Mouse (Mus musculus): ENCODE measurements around the gene Gfer.
"Not testable (repeated sequence)": the region's sequence is repeated elsewhere in the genome, so short reads cannot be mapped to it uniquely, and the experiment has no call there.

The Gfer gene

DNA sequence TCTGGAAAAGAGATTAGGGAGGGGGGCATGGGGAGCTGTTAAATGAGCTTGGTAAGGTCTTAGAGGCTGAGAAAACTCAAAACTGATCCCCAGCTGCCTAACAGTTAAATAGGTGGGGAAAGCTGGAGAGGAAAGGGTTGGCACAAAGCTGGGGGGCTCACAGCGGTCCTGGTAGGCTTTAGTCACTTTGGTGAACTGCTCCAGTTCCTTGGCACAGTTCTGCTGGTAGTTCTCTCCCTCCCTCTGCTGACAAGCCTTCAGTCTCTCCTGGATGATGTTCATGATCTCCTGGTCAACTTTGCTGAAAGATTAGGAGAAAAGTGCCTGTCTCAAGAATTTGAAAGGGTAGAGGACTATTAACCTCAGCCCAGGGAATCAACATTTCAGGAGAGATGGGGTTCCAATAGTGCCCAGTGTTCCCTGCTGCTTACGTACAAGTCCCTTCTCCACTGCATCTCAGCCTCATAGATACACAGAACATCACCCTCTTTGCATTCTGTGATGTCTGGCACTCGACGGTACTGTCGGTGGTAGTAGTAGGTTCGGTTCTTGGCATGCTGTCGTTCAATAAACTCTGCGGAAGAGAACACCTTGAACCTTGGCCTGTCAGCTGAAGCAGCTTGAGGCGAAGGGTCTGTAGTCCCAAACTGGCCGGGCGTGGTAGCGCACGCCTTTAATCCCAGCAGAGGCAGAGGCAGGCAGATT is 26.4 kb upstream of the Gfer start:
- DNase-seq (ENCODE audit: low read depth): peak; percentile 40

DNA sequence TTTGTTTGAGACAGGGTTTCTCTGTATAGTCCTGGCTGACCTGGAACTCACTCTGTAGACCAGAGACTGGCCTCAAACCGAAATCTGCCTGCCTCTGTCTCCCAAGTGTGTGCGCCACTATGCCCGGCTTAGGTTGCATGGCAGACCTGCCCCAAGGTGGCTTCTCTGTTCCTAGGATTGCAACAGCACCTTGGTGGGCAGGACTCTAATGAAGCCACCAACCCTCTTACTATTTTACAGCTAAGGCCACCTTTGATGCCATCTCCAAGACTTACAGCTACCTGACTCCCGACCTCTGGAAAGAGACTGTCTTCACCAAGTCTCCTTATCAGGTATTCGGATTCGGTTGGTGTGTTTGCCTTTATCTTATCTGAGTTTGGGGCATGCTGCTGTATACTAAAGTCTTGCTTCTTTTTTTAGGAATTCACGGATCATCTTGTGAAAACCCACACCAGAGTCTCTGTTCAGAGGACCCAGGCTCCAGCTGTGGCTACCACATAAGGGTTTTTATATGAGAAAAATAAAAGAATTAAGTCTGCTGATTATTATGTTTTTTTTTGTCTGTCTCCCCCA is 25.5 kb upstream of the Gfer start:
- DNase-seq (ENCODE audit: low read depth): peak; percentile 35

DNA sequence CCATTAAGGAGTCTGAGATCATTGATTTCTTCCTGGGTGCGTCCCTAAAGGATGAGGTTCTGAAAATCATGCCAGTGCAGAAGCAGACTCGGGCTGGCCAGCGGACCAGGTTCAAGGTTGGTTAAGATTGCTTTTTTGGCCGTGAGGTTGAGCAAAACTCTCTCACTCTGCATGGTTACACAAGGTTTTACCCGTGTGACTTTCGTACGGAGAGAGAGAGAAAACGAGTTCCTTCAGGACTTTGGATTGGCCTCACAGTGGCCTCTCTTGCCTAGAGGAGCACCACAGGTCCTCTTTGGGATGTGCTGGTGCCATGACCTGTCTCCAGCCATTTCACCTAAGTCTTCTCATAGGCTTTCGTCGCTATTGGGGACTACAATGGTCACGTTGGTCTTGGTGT is 24.7 kb upstream of the Gfer start:
- peak; percentile 53 for DNase-seq (ENCODE audit: low read depth)

DNA sequence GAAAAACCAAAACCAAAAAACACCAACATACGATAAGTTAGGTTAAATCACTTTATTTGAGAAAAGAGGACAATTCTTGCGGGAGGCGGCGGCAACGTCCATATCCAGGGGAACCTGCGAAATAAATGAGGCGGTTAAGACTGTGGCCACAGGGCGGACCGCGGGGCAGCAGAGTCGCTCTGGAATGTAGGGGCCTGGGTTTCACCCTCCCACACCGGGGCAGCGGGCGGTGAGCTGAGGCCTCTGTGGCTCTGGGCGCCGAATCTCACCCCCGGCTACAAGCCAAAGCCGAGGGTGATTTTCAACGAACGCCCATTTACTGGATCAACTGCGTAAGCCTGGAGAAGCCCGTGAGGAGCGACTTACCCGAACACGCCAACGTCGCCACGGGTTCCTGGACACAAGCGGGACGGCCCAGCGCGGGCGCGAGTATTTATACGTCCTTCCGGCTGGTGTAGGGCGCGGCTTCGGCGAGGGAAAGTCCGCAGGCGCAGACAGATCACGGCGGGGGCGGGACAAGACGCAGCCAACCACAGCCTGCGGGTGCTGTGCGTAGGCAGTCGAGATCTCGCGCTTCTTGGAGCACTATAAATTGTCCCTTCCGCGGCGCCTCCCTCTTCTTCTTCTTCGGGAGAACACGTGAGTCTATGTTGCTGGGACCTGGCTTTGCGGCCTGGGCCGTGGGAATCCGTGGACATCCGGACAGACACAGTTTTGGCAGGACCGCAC is 23.7 kb upstream of the Gfer start:
- DNase-seq (ENCODE audit: low read depth): peak; percentile 98

DNA sequence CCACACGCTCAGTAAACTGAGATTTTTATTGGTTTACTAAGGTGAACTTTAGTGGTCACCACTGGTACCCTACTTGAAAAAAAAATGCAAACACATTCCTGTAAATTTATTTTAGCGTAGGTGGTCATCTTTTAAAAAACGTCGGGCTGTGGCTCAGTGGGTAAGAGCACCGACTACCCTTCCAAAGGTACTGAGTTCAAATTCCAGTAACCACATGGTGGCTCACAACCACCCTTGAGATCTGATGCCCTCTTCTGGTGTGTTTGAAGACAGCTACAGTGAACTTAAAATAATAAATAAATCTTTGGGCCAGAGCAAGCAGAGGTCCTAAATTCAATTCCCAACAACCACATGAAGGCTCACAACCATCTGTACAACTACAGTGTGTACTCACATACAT is 23.0 kb upstream of the Gfer start:
- not testable (repeated sequence) for DNase-seq (ENCODE audit: low read depth)

DNA sequence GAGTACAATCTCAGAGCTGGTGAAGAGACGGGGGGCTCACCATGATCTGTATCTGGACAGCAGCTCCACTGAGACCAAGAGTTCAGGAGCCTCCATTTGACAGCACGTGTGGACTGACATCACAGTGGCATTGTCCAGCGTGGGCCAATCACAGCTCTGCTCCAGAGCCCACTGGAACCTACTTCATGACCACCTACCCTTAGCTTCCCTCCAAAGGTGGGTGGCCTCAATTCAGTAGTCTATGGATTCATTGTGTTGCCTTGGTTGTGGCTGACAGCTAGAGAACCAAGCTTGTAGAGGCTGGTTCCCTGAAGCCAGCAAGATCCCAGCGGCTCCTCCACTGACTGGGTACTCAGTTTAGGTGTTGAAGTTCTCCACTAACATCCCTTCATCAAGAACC is 22.0 kb upstream of the Gfer start, which contains the start of the genes Rnf151 and Rps2:
Gene Rnf151 (minus strand): TSS at position 121 of the 400 bp plus-strand sequence.
Gene Rps2 (plus strand): TSS at position 174 of the 400 bp plus-strand sequence.
- DNase-seq (ENCODE audit: low read depth): no peak

DNA sequence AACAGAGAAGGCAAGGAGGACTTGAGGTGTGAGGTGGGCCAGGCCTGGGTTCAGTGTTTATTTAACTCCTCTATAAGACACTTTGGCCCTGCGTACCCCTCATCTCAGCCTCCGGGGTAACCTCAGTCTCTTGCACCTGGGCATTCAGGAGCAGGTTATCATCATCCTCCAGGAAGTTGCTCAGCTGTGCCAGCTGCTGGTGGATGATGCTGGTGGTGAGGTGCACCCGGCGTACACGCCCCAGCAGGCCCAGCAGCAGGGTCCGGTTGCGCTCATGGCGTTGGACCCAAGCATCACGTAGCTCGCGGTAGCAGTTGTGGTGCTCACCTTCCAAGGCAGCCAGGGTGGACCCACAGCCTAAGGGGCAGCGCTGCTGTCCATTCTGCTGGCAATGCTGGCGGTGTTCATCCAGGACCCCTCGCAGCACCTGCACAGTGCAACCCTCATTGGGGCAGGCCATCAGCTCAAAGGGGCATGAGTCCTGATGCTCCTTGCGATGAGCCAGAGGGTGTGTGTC is 20.3 kb upstream of the Gfer start:
- no peak for DNase-seq (ENCODE audit: low read depth)

DNA sequence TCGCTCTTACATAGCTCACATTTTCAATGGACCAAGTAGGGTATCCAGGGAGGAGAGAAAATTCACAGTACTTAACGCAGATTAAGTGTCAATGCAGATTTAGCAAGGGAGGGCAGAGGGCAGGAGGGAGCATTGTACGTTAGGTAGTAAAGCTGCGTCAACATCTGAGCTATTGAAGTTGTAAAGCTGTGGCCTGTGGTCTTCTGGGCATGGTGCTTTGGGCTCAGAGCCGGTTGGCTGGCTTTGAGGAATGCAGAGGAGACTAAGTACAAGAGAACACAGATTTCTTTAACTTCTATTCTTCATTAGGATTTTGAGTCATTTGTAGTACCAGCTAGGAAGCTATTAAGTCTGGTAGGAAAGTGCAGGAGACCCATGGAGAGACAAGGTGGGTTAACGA is 19.6 kb upstream of the Gfer start:
- no peak for DNase-seq (ENCODE audit: low read depth)

DNA sequence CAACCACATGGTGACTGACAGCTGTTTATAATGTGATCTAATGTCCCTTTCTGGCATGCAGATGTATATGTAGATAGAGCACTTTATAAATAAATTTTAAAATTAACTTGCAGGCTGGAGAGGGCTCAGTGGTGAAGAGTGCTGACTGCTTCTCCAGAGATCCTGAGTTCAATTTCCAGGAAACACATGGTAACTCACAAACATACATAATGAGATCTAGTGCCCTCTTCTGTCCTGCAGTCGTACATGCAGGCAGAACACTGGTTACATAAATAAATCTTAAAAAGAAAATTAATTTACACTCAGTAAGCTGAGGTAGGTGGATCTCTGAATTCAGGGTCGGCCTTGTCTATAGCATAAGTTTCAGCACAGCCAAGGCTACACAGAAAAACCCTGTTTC is 12.7 kb upstream of the Gfer start:
- DNase-seq (ENCODE audit: low read depth): peak; percentile 78

DNA sequence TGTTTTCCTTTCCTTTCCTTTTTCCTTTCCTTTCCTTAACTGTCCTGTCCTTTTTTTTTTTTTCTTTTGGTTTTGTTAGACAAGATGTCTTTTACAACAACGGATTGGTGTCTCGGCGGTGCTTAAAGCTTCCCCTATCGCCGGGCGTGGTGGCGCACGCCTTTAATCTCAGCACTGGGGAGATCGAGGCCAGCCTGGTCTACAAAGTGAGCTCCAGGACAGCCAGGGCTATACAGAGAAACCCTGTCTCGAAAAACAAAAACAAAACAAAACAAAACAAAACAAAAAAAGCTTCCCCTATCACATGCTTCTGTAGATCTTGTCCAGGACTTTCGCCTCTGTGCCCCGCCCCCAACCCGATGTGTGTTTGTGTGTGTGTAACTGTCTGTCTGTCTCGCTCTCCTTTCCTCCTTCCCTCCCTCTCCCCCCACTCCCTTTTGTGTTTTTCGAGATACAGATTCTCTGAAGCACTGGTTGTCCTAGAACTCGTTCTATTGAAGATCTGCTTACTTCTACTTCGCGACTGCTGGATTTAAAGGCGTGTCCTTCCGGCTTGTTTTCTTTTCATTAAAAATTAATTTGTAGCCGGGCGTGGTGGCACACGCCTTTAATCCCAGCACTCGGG is 12.0 kb upstream of the Gfer start:
- peak; percentile 49 for DNase-seq (ENCODE audit: low read depth)

DNA sequence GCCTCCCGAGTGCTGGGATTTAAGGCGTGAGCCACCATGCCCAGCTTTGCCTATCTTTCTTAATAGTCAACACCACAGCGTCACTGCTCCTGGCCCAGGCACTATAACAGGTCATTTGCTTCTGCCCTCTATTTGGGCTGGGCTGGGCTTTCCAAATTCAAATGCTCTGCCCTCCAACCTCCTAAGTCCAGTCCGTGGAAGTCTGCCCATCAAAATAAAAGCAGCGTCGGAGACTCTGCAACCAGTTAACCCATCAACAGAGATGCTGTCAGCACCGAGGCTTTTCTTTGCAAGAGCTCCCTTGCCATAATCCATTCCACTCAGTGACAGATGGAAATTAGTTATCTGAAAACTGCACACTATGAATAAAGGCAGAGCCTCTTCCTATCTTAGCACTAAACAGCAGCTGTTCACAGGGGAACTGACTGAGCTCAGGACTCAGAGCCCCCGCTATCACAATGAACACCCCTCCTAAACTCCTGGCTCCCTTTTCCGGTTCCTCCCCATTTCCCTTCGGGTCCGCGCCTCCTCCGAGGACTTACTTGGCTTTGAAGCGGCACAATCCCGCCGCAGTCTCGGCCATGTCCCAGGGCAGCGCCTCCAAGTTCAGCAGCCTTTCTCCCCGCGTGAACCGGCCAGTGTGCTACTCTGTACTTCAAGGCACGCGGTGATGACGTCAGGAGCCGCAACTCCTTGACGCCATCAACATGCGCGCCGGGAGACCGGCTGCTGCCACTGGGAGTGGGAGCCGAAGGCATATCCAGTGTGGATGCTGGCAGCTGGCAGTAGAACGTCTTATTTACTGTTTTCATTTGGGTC is 11.2 kb upstream of the Gfer start, which contains the start of gene Tbl3:
Gene Tbl3 (minus strand): TSS at position 679 of the 819 bp plus-strand sequence.
- DNase-seq (ENCODE audit: low read depth): peak; percentile 94

DNA sequence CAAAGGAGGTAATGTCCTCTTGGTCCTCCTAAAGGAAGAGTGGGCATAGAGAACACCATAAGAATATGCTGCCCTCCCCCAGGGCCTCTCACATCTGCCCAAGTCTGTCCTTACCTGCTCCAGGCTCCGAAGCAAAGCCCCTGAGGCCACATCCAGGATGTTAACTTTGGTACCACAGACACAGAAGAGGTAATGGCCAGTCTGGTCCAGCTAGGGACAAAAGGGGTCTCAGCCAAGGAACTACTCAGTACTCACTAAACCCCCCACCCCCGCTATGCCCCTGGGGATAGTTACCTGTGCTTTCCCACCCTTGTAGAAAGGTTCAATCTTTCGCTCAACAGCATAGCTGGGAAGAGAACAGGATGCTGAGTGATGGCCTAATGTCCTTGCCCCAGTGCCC is 9.9 kb upstream of the Gfer start:
- DNase-seq (ENCODE audit: low read depth): no peak

DNA sequence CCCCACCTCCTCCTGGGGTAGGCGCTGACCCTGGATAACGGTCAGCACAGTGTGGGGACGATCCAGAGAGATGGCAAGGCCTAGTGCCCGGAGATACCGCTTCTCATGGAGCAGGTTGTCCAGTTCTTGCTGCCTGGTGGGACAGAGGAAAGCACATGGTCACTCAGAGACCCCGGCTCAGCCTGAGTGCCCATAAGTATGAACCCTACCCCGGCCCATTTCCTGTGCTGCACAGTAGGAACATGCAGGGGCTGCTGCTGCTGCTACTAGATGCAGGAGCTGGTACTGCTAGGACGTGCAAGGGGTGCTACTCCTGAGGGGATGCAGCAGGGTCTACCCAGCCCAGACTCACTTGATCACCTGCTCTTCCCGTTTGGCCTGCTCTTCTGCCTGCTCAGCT is 5.3 kb upstream of the Gfer start:
- DNase-seq (ENCODE audit: low read depth): no peak

DNA sequence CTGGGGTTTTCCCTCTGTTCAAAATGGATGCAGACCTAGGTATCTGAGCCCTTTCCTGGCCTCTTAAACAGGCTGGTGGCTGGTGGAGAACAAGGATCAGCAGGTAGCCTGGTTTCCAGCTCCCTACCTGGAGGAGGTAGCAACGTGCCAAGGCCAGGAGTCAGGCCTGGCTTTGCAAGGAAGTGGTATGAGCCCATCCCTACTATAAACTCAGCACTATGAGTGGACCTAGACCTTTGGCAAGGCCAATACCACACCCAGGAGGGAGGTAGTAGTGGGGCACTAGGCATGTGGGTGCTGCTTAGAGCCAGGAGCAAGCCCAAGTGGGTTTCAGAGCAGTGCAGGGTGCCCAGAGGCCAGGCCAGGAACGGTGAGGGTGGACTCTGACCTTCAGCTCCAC is 3.5 kb upstream of the Gfer start:
- DNase-seq (ENCODE audit: low read depth): no peak

DNA sequence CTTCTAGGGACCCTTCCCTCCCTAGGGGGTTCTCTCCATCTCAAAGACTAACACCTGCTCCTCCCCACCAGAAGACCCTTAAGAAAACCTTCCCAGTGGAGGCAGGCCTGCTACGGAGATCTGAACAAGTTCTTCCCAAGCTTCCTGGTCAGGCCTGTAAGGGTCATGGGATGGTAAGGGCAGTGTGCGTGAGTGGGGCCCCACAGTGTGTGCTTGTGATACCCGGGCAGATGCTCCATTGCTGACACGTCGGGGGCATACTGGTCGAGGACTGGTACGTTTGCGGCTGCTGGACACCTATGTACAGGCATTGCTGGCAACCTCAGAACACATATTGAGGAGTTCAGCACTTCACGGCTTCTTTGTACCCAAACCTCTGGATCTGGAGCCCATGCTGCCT is 2.8 kb upstream of the Gfer start:
- DNase-seq (ENCODE audit: low read depth): no peak

DNA sequence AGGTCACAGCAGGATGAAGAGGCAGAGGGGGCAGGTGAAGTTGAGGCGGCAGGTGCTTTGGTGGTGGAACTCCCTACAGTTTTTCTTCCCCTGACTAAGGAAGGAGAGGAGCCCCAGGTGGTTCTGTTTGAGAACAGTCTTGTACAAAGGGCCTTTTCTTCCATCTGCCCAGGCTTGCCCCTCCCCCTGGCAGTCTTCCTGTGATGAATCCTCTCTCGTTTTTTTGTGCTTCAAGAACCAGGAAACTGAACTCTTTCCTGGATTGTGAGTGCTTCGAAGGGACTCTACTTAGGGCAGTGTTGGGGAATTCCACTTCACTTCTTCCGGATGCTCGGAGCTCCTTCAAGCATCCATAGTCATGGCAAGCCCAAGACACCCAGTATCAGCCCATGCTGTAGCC is 2.0 kb upstream of the Gfer start:
- no peak for DNase-seq (ENCODE audit: low read depth)

DNA sequence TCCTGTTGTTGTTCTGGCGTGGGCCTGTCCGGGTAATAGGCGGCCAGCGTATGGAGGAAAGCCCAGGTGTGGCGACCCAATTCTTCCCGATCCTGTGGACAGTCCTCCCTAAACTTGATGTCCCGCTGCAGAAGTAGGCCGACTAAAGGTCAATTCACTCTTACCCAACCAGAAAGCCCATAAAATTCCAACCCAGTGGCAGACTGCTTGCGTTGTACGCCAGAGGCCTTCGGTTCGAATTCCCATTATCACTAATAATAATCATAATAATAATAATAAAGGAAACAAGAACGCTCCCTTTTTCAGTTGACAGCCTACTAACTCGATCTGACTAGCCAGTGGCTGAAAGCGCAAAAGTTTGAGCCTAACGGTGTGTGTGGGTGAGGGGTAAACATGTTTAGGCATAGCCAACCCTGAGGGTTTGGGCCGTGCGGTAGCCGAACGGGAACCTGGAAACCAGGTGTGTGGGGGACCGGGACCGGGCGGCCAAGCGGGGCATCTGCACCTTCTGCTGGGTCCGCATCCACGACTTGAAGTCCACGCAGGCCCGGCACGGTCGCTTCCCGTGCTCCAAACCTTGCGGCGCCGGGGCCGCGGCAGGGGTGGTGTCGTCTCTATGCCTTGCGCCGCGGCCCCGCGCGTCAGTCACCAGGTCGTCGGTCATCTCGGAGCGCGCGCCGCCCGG is 488 bp downstream of the Gfer start:
- DNase-seq (ENCODE audit: low read depth): no peak

DNA sequence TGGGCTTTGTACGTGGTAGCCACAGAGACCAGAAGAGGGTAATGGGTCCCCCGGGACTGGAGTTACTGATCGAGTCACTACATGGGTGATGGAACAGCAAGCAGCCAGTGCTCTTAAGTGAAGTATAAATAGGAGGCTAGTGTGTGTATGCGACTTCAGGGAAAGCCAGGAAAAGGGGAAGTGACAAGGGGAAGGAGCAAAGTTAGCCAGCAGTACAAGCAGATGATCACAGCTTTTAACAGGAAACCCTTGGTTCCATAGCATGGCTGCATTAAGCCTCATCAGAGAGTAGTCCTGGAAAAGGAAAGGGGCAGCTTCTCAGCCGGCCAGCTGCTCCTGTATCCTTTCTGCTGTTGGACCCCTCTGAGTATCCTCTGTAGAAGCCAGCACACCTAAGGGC is 3.6 kb downstream of the Gfer start:
- DNase-seq (ENCODE audit: low read depth): no peak

DNA sequence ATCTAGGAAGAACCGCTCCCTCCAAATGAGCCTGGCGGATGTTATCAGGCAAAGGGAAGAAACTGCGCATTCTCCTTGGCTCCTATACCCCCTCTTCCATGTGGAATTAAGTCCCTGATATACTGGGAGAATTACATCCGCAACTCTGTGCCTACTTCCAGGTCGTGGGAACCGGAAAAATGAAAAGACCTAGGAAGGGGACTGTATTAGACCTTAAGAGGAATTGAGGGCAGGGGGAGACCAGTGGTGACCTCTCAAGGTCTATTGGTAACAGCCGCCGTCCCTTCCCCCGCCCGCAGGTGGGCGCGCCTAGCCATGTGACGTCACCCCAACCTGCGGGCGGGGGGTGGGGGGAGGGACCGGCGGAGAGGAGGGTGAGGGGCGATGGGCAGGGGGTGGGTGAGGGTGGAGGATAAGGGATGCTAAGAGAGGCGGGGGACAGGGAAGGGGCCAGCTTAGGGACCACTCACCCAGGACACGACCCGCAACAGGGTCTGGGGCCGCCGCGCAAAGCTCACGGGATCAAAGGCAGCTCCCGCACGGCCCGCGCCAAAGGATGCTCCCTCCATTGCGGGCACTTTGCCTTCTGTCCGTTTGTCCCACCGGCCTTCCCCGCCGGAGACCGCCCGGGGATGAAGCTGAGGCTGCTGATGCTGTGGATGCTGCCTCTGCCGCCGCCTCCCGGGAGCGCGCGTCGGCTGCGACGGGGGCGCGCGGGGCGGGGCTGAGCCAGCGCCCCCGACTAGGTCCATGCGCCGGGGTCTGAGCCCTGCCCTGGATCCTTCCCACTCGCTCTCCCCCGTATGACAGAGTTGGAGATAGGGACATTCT is 6.5 kb downstream of the Gfer start, which contains the start of gene Syngr3:
Gene Syngr3 (minus strand): TSS at position 705 of the 831 bp plus-strand sequence.
- DNase-seq (ENCODE audit: low read depth): no peak

DNA sequence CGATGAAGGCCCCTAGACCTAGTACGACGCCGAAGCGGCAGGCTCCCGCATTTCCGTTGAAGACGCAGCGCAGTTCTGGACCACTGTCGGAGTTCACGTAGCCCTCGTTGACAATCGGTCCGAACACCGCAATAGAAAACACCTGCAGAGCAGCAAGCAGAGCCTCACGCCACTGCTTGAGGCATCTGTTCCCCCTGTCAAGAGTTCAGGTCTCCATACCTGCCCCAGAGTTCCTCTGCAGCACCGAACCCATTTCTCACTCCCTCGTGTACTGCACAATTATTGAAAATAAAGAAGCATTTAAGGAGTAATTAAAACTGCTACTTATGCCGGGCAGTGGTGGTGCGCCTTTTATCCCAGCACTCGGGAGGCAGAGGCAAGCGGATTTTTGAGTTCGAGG is 8.4 kb downstream of the Gfer start:
- DNase-seq (ENCODE audit: low read depth): no peak

All from naive thymus-derived CD4-positive, alpha-beta T cell, adult 2 months (primary cell).